Mouse (Mus musculus) embryonic facial prominence, embryonic 14.5 days (tissue): ENCODE results near the gene Hoxa10. TPM values are rescaled to one million over a fixed set of nuclear protein-coding genes. Genes with fewer than 3 reads are reported as not detected.

Experiments used
- ATAC-seq: fragments of 200-750 bp; cut with Nextera tagmentation; 2 replicates; pipeline ENCODE4 v1.8.0; 2017; ENCODE audit warnings: low read depth, moderate number of reproducible peaks, moderate TSS enrichment
- DNase-seq: peaks from one replicate; pipeline ENCODE4 v3.0.0-alpha.2; 2015; ENCODE audit warnings: low spot score
- H3K27ac ChIP-seq: fragments of 300-500 bp; sonication (generic); replicated peaks from 2 replicates; pipeline ENCODE4 v1.5.1; 2014; ENCODE audit warnings: low read depth, mild to moderate bottlenecking, low read length, moderate library complexity
- H3K27me3 ChIP-seq: fragments of 300-500 bp; sonication (generic); replicated peaks from 2 replicates; pipeline ENCODE4 v1.6.1; 2014; ENCODE audit warnings: low read length; ENCODE audit not compliant: control insufficient read depth, insufficient read depth
- H3K36me3 ChIP-seq: fragments of 300-500 bp; sonication (generic); 2 replicates; pipeline ENCODE4 v1.6.1; 2014; ENCODE audit warnings: low read length, mixed read lengths; ENCODE audit not compliant: control insufficient read depth, insufficient read depth
- H3K4me1 ChIP-seq: fragments of 300-500 bp; sonication (generic); 2 replicates; pipeline ENCODE4 v1.6.1; 2014; ENCODE audit warnings: antibody characterized with exemption, low read length; ENCODE audit not compliant: control insufficient read depth, insufficient read depth
- H3K4me2 ChIP-seq: fragments of 300-500 bp; sonication (generic); 2 replicates; pipeline ENCODE4 v1.6.1; 2014; ENCODE audit warnings: low read depth, mild to moderate bottlenecking, low read length, moderate library complexity, mixed read lengths
- H3K4me3 ChIP-seq: fragments of 300-500 bp; sonication (generic); 2 replicates; pipeline ENCODE4 v1.5.1; 2014; ENCODE audit warnings: low read depth, mild to moderate bottlenecking, low read length
- H3K9ac ChIP-seq: fragments of 300-500 bp; sonication (generic); 2 replicates; pipeline ENCODE4 v1.6.1; 2014; ENCODE audit warnings: low read depth, mild to moderate bottlenecking, low read length, moderate library complexity, mixed read lengths
- H3K9me3 ChIP-seq: fragments of 300-500 bp; sonication (generic); 2 replicates; pipeline ENCODE4 v1.6.1; 2016; ENCODE audit warnings: low read length; ENCODE audit not compliant: control insufficient read depth
- WGBS: fragments of 180-500 bp; shearing (Covaris S2); extraction: QIAGEN DNeasy Blood & Tissue Kit; methylation state at CpG from one replicate; pipeline ENCODE4 v1.1.7; 2014; 5-methylcytosine and 5-hydroxymethylcytosine counted together
- polyA plus RNA-seq: library from polyadenylated mRNA; unstranded; fragments of >200 nt; fragmentation: Nextera tagmentation; extraction: Ambion mirVana; gene quantifications from 2 replicates; pipeline ENCODE4 v1.2.1, GENCODE M21; 2014

Hoxa10 gene
- polyA plus RNA-seq, 1 experiment from 2014 or later, result not detected

DNA sequence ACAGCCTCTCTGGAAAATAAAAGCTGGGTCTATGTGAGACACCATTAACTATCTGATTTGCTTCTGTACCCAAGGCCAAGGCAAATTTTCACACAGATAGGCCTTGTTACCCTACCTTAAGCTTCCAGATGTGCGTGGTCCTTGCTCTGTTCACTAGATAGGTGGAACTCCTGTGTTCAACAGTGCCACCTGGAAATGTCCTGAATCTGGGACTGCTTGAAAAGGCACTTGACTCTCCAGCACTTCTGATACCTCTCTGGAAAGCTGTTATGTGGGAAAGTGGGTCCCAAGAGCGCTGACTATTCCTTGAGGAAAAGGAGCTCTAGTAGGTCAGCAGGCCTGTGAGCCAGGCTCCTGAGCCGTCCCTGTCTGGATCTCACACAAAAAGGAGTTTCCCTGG is 3.8 kb downstream of the Hoxa10 start:
- Histone ChIP-seq H3K9me3 (no peaks in the 10 kb centered on the region), H3K4me2 (no peak overlapping the region), H3K36me3 (no peaks in the 10 kb centered on the region), H3K27me3 (peaks cover 99% of the 10 kb centered on the region), H3K27ac (no peak overlapping the region), H3K9ac (no peak overlapping the region), H3K4me1 (no peaks in the 10 kb centered on the region), H3K4me3 (no peak overlapping the region)
- no peak for DNase-seq
- 12% methylated on average over 3 of the region's 3 CpGs for WGBS
- ATAC-seq, result no peak

DNA sequence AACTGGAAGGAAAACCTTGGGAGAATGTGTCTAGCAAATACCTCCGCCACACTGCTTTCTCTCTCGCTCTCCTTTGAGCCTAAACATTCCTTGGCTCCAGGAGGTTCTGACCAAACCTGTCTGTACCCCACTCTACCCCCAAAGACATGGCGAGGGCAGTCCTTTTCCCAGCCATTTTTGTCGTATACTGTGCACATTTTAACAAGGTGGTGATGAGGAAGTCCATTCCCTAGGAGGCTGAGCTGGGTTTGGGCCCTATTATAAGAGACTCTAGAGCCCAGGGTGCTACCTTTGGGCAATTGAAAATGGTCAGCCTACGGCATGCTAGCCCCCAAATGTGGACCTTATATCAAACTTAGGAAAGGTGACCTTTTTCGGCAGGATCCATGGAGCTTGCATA is 4.8 kb downstream of the Hoxa10 start:
- 11% methylated on average over 6 of the region's 6 CpGs for WGBS
- Histone ChIP-seq H3K27ac (no peak overlapping the region), H3K4me3 (no peak overlapping the region), H3K9ac (no peak overlapping the region), H3K4me1 (no peaks in the 10 kb centered on the region), H3K27me3 (peaks cover 97% of the 10 kb centered on the region), H3K9me3 (no peaks in the 10 kb centered on the region), H3K36me3 (no peaks in the 10 kb centered on the region), H3K4me2 (no peak overlapping the region)
- DNase-seq, result no peak
- no peak for ATAC-seq

DNA sequence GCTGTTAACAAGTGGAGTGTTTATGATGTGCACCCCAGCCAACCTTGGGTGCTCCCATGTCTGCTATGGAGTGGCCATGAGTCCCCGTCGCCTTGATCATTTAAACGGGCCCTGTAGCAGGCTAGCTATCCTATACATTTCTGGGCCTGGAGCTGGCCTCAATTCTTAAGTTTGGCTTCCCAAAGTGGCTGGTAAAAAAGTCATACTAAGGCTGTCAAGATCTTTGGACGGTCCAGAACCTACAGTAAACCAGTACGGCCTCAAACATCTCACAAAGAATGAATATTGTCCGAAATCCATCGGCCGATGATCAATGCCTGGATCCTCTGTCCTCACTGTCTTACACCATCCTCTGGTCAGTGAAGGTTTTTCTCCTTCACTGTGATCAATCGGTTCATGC is 5.4 kb downstream of the Hoxa10 start:
- H3K9ac ChIP-seq, result no peak overlapping the region
- H3K36me3 ChIP-seq, result no peaks in the 10 kb centered on the region
- no peak overlapping the region for H3K27ac ChIP-seq
- H3K4me2 ChIP-seq, result no peak overlapping the region
- no peak overlapping the region for H3K4me3 ChIP-seq
- no peak for DNase-seq
- no peaks in the 10 kb centered on the region for H3K4me1 ChIP-seq
- H3K27me3 ChIP-seq, result peaks cover 97% of the 10 kb centered on the region
- WGBS, result 28% methylated on average over 9 of the region's 9 CpGs
- ATAC-seq, result no peak
- no peaks in the 10 kb centered on the region for H3K9me3 ChIP-seq

DNA sequence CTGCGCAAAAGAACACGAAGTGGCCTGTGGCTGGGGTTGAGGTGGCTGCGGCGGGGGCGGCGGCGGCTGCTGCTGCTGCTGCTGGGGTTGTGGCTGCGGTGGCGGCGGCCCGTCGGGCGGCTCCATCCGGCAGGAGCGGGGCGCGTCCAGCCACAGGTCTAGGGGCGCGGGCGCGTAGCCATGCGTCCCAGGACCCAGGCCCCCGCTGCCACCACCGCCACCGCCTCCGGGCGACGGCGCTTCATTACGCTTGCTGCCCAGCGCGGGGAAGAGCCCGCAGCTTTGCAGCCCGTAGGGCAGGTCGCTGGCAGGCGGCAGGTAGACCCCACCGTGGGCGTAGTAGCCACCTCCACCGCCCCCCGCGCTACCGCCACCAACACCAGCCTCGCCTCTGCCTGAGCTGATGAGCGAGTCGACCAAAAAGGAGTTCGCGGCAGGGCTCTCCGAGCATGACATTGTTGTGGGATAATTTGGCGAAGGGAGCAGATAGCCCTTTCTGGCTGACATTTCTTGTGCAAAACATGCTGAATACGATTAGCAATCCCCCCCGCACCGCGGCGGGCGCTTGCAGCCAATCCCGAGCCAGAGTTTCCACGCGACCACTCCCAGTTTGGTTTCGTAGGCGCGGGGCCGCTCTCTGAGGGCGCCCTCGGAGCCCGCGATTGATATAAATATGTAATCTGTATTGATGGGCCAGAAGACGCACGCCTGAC is 6.1 kb downstream of the Hoxa10 start:
- no peak for ATAC-seq
- WGBS, result 3% methylated on average over 34 of the region's 68 CpGs
- no peak overlapping the region for H3K27ac ChIP-seq

DNA sequence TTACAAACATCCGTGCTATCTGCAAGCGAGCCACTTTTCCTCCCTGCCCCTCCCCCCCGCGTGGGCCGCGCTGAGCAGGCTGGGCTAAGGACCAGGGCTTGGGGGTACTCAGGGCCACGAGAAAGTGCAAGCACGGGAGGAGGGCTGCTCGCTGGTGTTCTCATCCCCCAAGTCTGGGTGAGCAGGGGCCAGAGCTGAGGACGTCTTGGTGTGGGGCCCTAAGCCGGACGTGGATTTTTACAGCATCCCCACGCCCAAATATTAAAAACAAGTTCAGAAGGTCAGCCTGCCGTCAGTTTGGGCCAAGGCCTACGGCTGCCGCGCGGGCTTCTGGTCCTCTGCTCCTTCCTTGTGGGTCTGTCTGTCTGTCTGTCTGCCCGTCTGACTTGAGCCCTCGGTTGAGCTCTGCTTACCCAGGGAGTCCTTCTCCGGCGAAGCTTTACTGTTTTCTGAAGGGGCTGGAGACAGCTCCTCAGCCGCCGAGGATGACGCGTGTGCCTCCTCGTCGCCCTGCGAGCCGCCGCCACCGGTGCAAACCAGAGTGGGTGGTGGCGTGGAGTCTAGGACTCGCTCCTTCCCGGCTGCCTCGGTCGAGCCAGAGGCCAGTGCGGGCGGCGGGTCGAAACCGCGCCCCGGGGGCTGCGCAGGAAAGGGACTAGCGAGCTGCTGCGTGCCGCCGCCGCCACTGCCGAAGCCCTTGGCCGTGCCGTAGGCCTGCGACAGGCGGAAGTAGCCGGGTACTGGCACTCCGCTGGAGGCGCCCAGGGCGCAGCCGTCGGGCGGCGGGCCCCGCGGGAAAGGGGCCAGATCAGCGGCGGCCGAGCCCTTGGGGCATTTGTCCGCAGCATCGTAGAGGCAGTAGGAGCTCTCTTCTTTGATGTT is 6.9 kb downstream of the Hoxa10 start:
- Histone ChIP-seq H3K27me3 (peaks cover 99% of the 10 kb centered on the region), H3K9ac (no peak overlapping the region), H3K4me1 (no peaks in the 10 kb centered on the region), H3K27ac (no peak overlapping the region), H3K9me3 (no peaks in the 10 kb centered on the region), H3K4me2 (no peak overlapping the region; the same call in 1 of the 2 replicates), H3K4me3 (peak overlapping the region; percentile 5; the same call in 1 of the 2 replicates), H3K36me3 (no peaks in the 10 kb centered on the region)
- ATAC-seq, result no peak
- no peak for DNase-seq
- WGBS, result 1% methylated on average over 51 of the region's 70 CpGs

More for the DNA sequence above, 6.1 kb downstream of the Hoxa10 start:
- H3K9ac ChIP-seq, result no peak overlapping the region
- peak overlapping the region; percentile 5; the same call in 1 of the 2 replicates for H3K4me3 ChIP-seq
- H3K4me1 ChIP-seq, result no peaks in the 10 kb centered on the region
- no peaks in the 10 kb centered on the region for H3K9me3 ChIP-seq
- H3K4me2 ChIP-seq, result no peak overlapping the region
- no peaks in the 10 kb centered on the region for H3K36me3 ChIP-seq
- peaks cover 97% of the 10 kb centered on the region for H3K27me3 ChIP-seq
- no peak for DNase-seq

DNA sequence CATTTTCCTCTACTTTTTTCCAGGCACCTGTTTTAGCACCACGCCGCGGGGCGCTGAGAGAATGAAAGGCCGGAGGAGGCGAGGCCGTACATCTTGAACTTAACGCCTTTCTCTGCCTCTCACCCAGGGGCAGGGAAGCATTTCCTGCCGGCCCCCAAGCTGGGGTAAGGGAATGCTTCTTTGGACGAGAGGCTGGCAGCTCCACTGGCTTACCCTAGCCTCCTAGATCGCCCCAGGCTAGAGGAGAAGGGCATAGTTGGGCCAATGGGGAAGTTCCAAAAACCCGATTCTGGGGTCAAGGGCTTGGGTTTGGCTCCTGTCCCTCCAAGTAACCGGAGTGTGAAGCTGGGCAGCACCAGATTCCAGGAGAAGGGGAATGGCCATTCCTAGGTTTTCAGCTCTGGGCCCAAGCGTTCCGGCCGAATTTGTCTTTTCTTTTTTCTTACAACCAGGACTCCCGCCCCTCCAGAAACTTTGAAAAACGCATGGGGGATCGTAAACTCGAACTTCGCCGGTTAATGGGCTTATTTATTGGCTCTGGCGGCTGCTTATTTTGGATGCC is 7.6 kb downstream of the Hoxa10 start:
- whole genome bisulfite sequencing, result 2% methylated on average over 23 of the region's 23 CpGs
- DNase-seq, result no peak
- ATAC-seq, result no peak
- no peaks in the 10 kb centered on the region for H3K9me3 ChIP-seq
- no peak overlapping the region for H3K4me3 ChIP-seq
- no peak overlapping the region for H3K27ac ChIP-seq
- peaks cover 98% of the 10 kb centered on the region for H3K27me3 ChIP-seq
- H3K36me3 ChIP-seq, result no peaks in the 10 kb centered on the region
- H3K4me1 ChIP-seq, result no peaks in the 10 kb centered on the region
- H3K9ac ChIP-seq, result no peak overlapping the region
- no peak overlapping the region for H3K4me2 ChIP-seq

DNA sequence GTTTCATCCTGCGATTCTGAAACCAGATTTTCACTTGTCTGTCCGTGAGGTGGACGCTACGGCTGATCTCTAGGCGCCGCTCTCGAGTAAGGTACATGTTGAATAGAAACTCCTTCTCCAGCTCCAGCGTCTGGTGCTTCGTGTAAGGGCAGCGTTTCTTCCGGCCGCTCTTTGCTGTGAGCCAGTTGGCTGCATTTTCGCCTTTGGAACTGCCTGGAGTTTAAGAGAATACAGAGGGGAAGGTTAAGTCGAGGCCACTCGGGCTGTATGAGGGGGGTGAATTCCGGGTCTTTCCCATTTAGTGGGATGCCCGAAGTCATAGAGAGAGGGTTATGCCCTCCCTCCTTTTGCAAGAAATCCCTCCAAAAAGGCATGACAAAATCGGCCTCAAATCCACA is 8.1 kb downstream of the Hoxa10 start:
- no peak overlapping the region for H3K4me3 ChIP-seq
- H3K9me3 ChIP-seq, result no peaks in the 10 kb centered on the region
- no peak overlapping the region for H3K4me2 ChIP-seq
- H3K9ac ChIP-seq, result no peak overlapping the region
- peaks cover 98% of the 10 kb centered on the region for H3K27me3 ChIP-seq
- DNase-seq (peak; percentile 38), ATAC-seq (no peak)
- H3K4me1 ChIP-seq, result no peaks in the 10 kb centered on the region
- H3K36me3 ChIP-seq, result no peaks in the 10 kb centered on the region
- under 1% methylated on average over 18 of the region's 18 CpGs for WGBS
- no peak overlapping the region for H3K27ac ChIP-seq

DNA sequence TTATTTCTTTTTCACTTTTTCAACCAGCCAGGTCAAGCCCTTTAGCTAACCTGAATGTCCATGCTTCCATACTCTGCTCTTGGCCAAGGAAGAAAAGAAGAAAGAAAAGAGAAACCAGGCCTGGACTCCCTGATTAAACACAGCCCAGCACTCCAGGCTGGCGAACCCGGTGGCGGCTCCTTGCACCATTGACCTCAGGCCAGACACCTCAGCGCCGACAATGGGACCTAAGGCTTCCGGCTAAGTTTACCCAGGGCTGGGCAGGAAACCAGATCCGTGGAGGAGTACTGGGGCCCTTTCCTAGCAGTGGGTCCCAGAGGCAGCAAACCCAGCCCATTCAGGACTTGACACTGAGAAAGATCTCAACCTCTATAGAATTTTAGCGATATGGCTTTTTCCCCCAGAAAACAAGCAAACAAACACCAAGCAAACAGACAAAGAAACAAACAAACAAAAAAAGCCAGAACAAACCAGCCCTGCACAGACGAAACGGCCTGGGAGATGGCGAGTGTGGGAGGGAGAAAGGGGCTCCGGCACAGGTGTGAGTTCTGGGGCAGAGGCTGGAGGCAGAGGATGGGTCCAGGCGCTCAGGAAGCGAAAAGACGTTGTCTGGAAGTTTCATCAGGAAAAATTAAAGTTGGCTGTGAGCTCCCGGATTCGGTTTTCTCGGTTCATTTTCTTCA is 8.6 kb downstream of the Hoxa10 start:
- no peak overlapping the region for H3K4me3 ChIP-seq

More for the DNA sequence above, 8.6 kb downstream of the Hoxa10 start:
- Histone ChIP-seq H3K9me3 (no peaks in the 10 kb centered on the region), H3K36me3 (no peaks in the 10 kb centered on the region), H3K27ac (no peak overlapping the region), H3K9ac (no peak overlapping the region), H3K4me2 (no peak overlapping the region), H3K4me1 (no peaks in the 10 kb centered on the region), H3K27me3 (peaks cover 98% of the 10 kb centered on the region)
- DNase-seq (no peak), ATAC-seq (no peak)
- 1% methylated on average over 18 of the region's 18 CpGs for WGBS
